Mouse (Mus musculus): ENCODE results near the gene 1810055G02Rik. TPM values are rescaled to one million over a fixed set of nuclear protein-coding genes. Genes with fewer than 3 reads are reported as not detected.

The 1810055G02Rik gene
- polyA plus RNA-seq, 1 experiment from 2014 or later = 30.1 TPM

GRCm38 (mm10) chr19:3723904-3724303, 15.8 kb downstream of the 1810055G02Rik start:
- ATAC-seq = no peak
- no peaks in the 10 kb centered on the region for H3K36me3 ChIP-seq
- 78% methylated on average over 4 of the region's 4 CpGs for WGBS

GRCm38 (mm10) chr19:3724779-3725178, 16.7 kb downstream of the 1810055G02Rik start:
- H3K27ac ChIP-seq = no peak overlapping the region
- H3K9me3 ChIP-seq = peaks cover 5% of the 10 kb centered on the region; the same call in 1 of the 2 replicates
- no peaks in the 10 kb centered on the region for H3K36me3 ChIP-seq
- H3K27me3 ChIP-seq = no peaks in the 10 kb centered on the region
- H3K4me3 ChIP-seq (replicated peaks) = no peak overlapping the region
- WGBS = 29% methylated on average over 1 of the region's 1 CpGs
- no peak for ATAC-seq
- peaks cover 3% of the 10 kb centered on the region; the same call in 1 of the 2 replicates for H3K4me1 ChIP-seq (replicated peaks)
- H3K4me2 ChIP-seq (replicated peaks) = no peak overlapping the region
- no peak overlapping the region for H3K9ac ChIP-seq (replicated peaks)

More at GRCm38 (mm10) chr19:3723904-3724303, 15.8 kb downstream of the 1810055G02Rik start:
- H3K27me3 ChIP-seq = no peaks in the 10 kb centered on the region
- no peak overlapping the region for H3K27ac ChIP-seq
- peaks cover 5% of the 10 kb centered on the region; the same call in 1 of the 2 replicates for H3K9me3 ChIP-seq
- H3K4me2 ChIP-seq (replicated peaks) = no peak overlapping the region
- no peak overlapping the region for H3K4me3 ChIP-seq (replicated peaks)
- no peak overlapping the region for H3K9ac ChIP-seq (replicated peaks)
- peaks cover 12% of the 10 kb centered on the region for H3K4me1 ChIP-seq (replicated peaks)

GRCm38 (mm10) chr19:3728901-3729300, 20.8 kb downstream of the 1810055G02Rik start:
- 69% methylated on average over 2 of the region's 2 CpGs for WGBS
- Histone ChIP-seq H3K27ac (no peak overlapping the region), H3K27me3 (no peaks in the 10 kb centered on the region), H3K4me3 (replicated peaks) (no peak overlapping the region), H3K4me2 (replicated peaks) (no peak overlapping the region), H3K9me3 (no peaks in the 10 kb centered on the region), H3K36me3 (no peaks in the 10 kb centered on the region), H3K4me1 (replicated peaks) (no peaks in the 10 kb centered on the region), H3K9ac (replicated peaks) (no peak overlapping the region)
- ATAC-seq = no peak

GRCm38 (mm10) chr19:3730781-3731646, 22.9 kb downstream of the 1810055G02Rik start:
- no peak for ATAC-seq
- Histone ChIP-seq H3K4me1 (replicated peaks) (no peaks in the 10 kb centered on the region), H3K27ac (no peak overlapping the region), H3K9me3 (no peaks in the 10 kb centered on the region), H3K27me3 (no peaks in the 10 kb centered on the region), H3K4me2 (replicated peaks) (no peak overlapping the region), H3K36me3 (no peaks in the 10 kb centered on the region), H3K4me3 (replicated peaks) (no peak overlapping the region), H3K9ac (replicated peaks) (no peak overlapping the region)
- 87% methylated on average over 7 of the region's 7 CpGs for WGBS

- Histone ChIP-seq H3K27ac (no peak overlapping the region), H3K36me3 (no peaks in the 10 kb centered on the region), H3K4me2 (replicated peaks) (no peak overlapping the region), H3K9ac (replicated peaks) (no peak overlapping the region), H3K4me3 (replicated peaks) (no peak overlapping the region), H3K4me1 (replicated peaks) (no peaks in the 10 kb centered on the region), H3K27me3 (no peaks in the 10 kb centered on the region), H3K9me3 (no peaks in the 10 kb centered on the region)
- 87% methylated on average over 3 of the region's 3 CpGs for WGBS
- ATAC-seq = no peak
These were observed 27.9 kb downstream of the 1810055G02Rik start for GRCm38 (mm10) chr19:3736001-3736400.

GRCm38 (mm10) chr19:3739650-3740049, 31.6 kb downstream of the 1810055G02Rik start:
- H3K4me3 ChIP-seq (replicated peaks) = no peak overlapping the region
- no peaks in the 10 kb centered on the region for H3K27me3 ChIP-seq
- H3K4me1 ChIP-seq (replicated peaks) = peaks cover 18% of the 10 kb centered on the region
- no peaks in the 10 kb centered on the region for H3K9me3 ChIP-seq
- H3K4me2 ChIP-seq (replicated peaks) = no peak overlapping the region
- ATAC-seq = no peak
- H3K27ac ChIP-seq = no peak overlapping the region
- no peaks in the 10 kb centered on the region for H3K36me3 ChIP-seq
- WGBS = 92% methylated on average over 7 of the region's 7 CpGs
- H3K9ac ChIP-seq (replicated peaks) = no peak overlapping the region

GRCm38 (mm10) chr19:3742716-3743115, 34.6 kb downstream of the 1810055G02Rik start:
- H3K9me3 ChIP-seq = no peaks in the 10 kb centered on the region
- H3K36me3 ChIP-seq = no peaks in the 10 kb centered on the region
- H3K9ac ChIP-seq (replicated peaks) = no peak overlapping the region; the same call in 1 of the 2 replicates
- H3K4me2 ChIP-seq (replicated peaks) = peak overlapping the region; percentile 55
- peak overlapping the region; percentile 9; the same call in 1 of the 2 replicates for H3K4me3 ChIP-seq (replicated peaks)
- WGBS = 34% methylated on average over 4 of the region's 4 CpGs
- peak overlapping the region; percentile 71 for H3K27ac ChIP-seq
- no peaks in the 10 kb centered on the region for H3K27me3 ChIP-seq
- H3K4me1 ChIP-seq (replicated peaks) = peaks cover 18% of the 10 kb centered on the region
- peak; percentile 38; the same call in 1 of the 2 replicates for ATAC-seq

- Histone ChIP-seq H3K36me3 (no peaks in the 10 kb centered on the region), H3K4me1 (replicated peaks) (peaks cover 18% of the 10 kb centered on the region), H3K9me3 (no peaks in the 10 kb centered on the region), H3K9ac (replicated peaks) (peak overlapping the region; percentile 75), H3K27me3 (no peaks in the 10 kb centered on the region), H3K4me3 (replicated peaks) (peak overlapping the region; percentile 44), H3K4me2 (replicated peaks) (peak overlapping the region; percentile 55), H3K27ac (0 out of 2 replicates have a peak overlapping the region, but pooled peaks have one; percentile 93)
- peak; percentile 58 for ATAC-seq
- WGBS = 79% methylated on average over 7 of the region's 7 CpGs
These were observed 35.3 kb downstream of the 1810055G02Rik start for GRCm38 (mm10) chr19:3743362-3743761.

GRCm38 (mm10) chr19:3743851-3744512, 35.9 kb downstream of the 1810055G02Rik start:
- peaks cover 18% of the 10 kb centered on the region for H3K4me1 ChIP-seq (replicated peaks)
- H3K27me3 ChIP-seq = no peaks in the 10 kb centered on the region
- H3K4me2 ChIP-seq (replicated peaks) = peak overlapping the region; percentile 55
- peak overlapping the region; percentile 75 for H3K9ac ChIP-seq (replicated peaks)
- no peaks in the 10 kb centered on the region for H3K36me3 ChIP-seq
- H3K9me3 ChIP-seq = no peaks in the 10 kb centered on the region
- H3K27ac ChIP-seq = peak overlapping the region; percentile 93
- peak; percentile 80 for ATAC-seq
- 3% methylated on average over 13 of the region's 13 CpGs for WGBS
- peak overlapping the region; percentile 44 for H3K4me3 ChIP-seq (replicated peaks)

GRCm38 (mm10) chr19:3752621-3753239, 44.6 kb downstream of the 1810055G02Rik start:
- ATAC-seq = no peak
- Histone ChIP-seq H3K9ac (replicated peaks) (no peak overlapping the region), H3K4me3 (replicated peaks) (no peak overlapping the region), H3K4me1 (replicated peaks) (no peaks in the 10 kb centered on the region), H3K9me3 (no peaks in the 10 kb centered on the region), H3K36me3 (no peaks in the 10 kb centered on the region), H3K27me3 (no peaks in the 10 kb centered on the region), H3K4me2 (replicated peaks) (no peak overlapping the region), H3K27ac (no peak overlapping the region)
- 64% methylated on average over 8 of the region's 8 CpGs for WGBS

GRCm38 (mm10) chr19:3753240-3753633, 45.1 kb downstream of the 1810055G02Rik start:
- Histone ChIP-seq H3K4me2 (replicated peaks) (no peak overlapping the region), H3K27me3 (no peaks in the 10 kb centered on the region), H3K9me3 (no peaks in the 10 kb centered on the region), H3K9ac (replicated peaks) (no peak overlapping the region), H3K36me3 (no peaks in the 10 kb centered on the region), H3K4me1 (replicated peaks) (no peaks in the 10 kb centered on the region), H3K4me3 (replicated peaks) (no peak overlapping the region), H3K27ac (no peak overlapping the region)
- ATAC-seq = no peak
- WGBS = 92% methylated on average over 1 of the region's 1 CpGs

GRCm38 (mm10) chr19:3753738-3754137, 45.6 kb downstream of the 1810055G02Rik start:
- no peaks in the 10 kb centered on the region for H3K27me3 ChIP-seq
- no peaks in the 10 kb centered on the region for H3K36me3 ChIP-seq
- H3K4me1 ChIP-seq (replicated peaks) = no peaks in the 10 kb centered on the region
- no peak overlapping the region for H3K9ac ChIP-seq (replicated peaks)
- no peak overlapping the region for H3K4me3 ChIP-seq (replicated peaks)
- WGBS = 53% methylated on average over 8 of the region's 8 CpGs
- H3K4me2 ChIP-seq (replicated peaks) = no peak overlapping the region
- H3K9me3 ChIP-seq = no peaks in the 10 kb centered on the region
- H3K27ac ChIP-seq = no peak overlapping the region
- no peak for ATAC-seq
